Mouse (Mus musculus) heart, postnatal 10 days (tissue): ENCODE data around the gene Tas2r109. TPM values are rescaled to one million over a fixed set of nuclear protein-coding genes. Genes with fewer than 3 reads are reported as not detected.
"Not testable (repeated sequence)": the region's sequence is repeated elsewhere in the genome, so short reads cannot be mapped to it uniquely, and the experiment has no call there.

Experiments used
- DNase-seq, 2 experiments: peaks; one replicate each; pipeline ENCODE4 v3.0.0; 2021
- intact Hi-C: fragments of 180-260 bp; cut with DNase I; formaldehyde crosslinking; loops from one replicate; pipeline ENCODE4 v1.15.1; 2025
- total RNA-seq, 2 experiments: library from RNA; stranded (reverse); gene quantifications; 2 replicates each; pipeline ENCODE4 v1.2.3; 2021

Tas2r109 gene
- not detected for total RNA-seq

DNA sequence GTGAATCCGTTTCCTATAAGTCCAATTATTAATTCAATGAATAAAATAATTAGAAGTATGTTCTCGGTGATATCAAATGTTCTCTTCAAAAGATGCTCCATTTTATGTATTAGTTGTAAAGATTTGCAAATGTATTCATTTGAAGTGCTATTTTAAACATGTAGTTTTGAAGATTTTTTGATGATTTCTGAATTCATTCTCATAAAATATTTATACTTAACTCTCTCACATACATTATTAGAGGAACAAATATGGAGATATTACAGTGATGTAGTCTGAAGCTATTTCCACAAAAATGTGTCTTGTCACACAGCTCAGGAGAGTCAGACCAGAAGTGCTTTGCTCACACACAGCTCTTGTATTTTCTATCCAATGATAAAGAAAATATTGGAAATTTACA is at the start of gene Tas2r109:
Gene Tas2r109 (minus strand): TSS at position 101 of the 400 bp plus-strand sequence.
- DNase-seq, result no peak
- intact Hi-C loops, result loop anchor here (10.0 kb wide), 1 partner anchor 186 kb away; no protein-coding TSS in a partner anchor

DNA sequence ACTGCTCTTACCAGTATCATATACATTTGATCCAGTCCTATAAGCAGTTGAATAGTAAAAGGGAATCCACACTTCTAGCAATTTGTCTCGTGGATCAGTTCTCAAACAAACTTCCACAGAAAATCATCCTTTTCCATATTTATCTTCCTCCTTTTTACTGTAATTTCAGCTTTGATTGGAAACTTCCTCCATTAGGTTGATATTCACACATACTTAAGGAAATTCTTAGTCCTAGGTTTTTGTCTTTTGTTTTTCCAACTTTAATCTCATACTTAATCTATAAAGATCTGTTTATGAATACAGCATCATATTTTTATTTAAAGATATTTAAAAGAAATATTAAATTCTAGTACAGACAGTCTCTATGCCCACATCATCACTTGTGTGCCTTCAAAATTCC is 22.9 kb downstream of the Tas2r109 start, which contains the start of gene Tas2r131:
Gene Tas2r131 (minus strand): TSS at position 101 of the 400 bp plus-strand sequence.
- intact Hi-C loops, result loop anchor here (10.0 kb wide), 1 partner anchor 153 kb away; the partner anchor contains the start of gene Tas2r117
- DNase-seq, result no peak

DNA sequence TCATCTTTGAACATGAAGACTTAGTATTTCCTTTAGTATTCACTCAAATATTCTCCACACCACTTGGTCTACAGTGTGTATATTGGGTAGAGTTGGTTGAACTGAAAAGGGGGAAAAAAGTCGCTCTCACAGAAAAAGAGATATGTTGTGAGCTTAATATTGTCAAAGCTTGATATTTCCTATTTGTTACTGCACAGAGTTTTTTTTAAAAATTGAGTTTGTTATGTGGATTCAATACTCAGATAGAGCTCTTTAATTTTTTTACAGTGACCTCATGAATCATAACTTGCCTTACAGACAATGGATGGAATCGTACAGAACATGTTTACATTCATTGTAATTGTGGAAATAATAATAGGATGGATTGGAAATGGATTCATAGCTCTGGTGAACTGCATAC is 30.0 kb downstream of the Tas2r109 start, which contains the start of gene Tas2r129:
Gene Tas2r129 (plus strand): TSS at position 301 of the 400 bp plus-strand sequence.
- DNase-seq, result no peak
- intact Hi-C loops, result loop anchor here (10.0 kb wide), 1 partner anchor 146 kb away; the partner anchor contains the start of gene Tas2r117

DNA sequence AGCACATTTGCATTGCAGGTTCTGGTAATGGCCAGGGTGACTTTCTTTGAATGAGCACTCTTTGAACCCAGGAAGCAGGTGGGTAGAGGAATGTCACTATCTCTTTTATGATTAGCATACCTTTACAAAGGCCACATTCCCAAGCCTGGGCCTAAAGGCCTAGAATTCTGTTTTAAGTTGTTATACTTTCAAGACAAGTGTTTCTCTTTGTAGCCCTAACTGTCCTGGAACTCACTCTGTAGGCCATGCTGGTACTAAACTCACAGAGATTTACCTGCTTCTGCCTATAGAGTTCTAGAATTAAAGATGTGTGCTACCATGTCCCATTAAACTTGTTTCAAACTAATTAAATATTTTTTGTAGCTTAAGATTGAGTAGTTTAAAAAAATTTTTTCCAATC is 39.4 kb downstream of the Tas2r109 start:
- DNase-seq, intact Hi-C loops: not testable (repeated sequence)

Other genes starting within 250 kb of the Tas2r109 start
- gene Tas2r115, start 242.9 kb downstream of the Tas2r109 start, total RNA-seq, result not detected
- not detected for gene Tas2r124, start 226.2 kb downstream of the Tas2r109 start, total RNA-seq
- not detected for gene Tas2r102, start 218.8 kb downstream of the Tas2r109 start, total RNA-seq
- not detected for gene Tas2r136, start 202.8 kb downstream of the Tas2r109 start, total RNA-seq
- gene Tas2r117, start 178.1 kb downstream of the Tas2r109 start, total RNA-seq, result not detected
- gene Tas2r123, start 133.8 kb downstream of the Tas2r109 start, total RNA-seq, result not detected
- not detected for gene Tas2r116, start 125.5 kb downstream of the Tas2r109 start, total RNA-seq
- gene Tas2r110, start 113.0 kb downstream of the Tas2r109 start, total RNA-seq, result not detected
- gene Tas2r113, start 88.0 kb downstream of the Tas2r109 start, total RNA-seq, result not detected
- gene Tas2r125, start 71.3 kb downstream of the Tas2r109 start, total RNA-seq, result not detected
- not detected for gene Tas2r129, start 29.9 kb downstream of the Tas2r109 start, total RNA-seq
- gene Tas2r131, start 23.0 kb downstream of the Tas2r109 start, total RNA-seq, result not detected
- not detected for gene Tas2r103, start 56.1 kb upstream of the Tas2r109 start, total RNA-seq
- gene Tas2r140, start 74.9 kb upstream of the Tas2r109 start, total RNA-seq, result not detected
- gene Smim10l1, start 123.9 kb upstream of the Tas2r109 start, total RNA-seq, result 10 to 100 TPM; 75.5 to 75.7 TPM